Mouse (Mus musculus) kidney, adult 10 weeks (tissue): ENCODE results near the gene Magt1. TPM values are rescaled to one million over a fixed set of nuclear protein-coding genes. Genes with fewer than 3 reads are reported as not detected.

Experiments
- polyA plus RNA-seq: library from polyadenylated mRNA; stranded (reverse); fragments of 350-450 nt; fragmentation: Illumina TruSeq; extraction: RNeasy Lipid Tissue Mini Kit (QIAGEN cat#74804); gene quantifications from one replicate; pipeline ENCODE4 v1.2.3, GENCODE M21; 2014; ENCODE audit warnings: low read depth, low replicate concordance

Gene Magt1
- polyA plus RNA-seq: 169 TPM

DNA sequence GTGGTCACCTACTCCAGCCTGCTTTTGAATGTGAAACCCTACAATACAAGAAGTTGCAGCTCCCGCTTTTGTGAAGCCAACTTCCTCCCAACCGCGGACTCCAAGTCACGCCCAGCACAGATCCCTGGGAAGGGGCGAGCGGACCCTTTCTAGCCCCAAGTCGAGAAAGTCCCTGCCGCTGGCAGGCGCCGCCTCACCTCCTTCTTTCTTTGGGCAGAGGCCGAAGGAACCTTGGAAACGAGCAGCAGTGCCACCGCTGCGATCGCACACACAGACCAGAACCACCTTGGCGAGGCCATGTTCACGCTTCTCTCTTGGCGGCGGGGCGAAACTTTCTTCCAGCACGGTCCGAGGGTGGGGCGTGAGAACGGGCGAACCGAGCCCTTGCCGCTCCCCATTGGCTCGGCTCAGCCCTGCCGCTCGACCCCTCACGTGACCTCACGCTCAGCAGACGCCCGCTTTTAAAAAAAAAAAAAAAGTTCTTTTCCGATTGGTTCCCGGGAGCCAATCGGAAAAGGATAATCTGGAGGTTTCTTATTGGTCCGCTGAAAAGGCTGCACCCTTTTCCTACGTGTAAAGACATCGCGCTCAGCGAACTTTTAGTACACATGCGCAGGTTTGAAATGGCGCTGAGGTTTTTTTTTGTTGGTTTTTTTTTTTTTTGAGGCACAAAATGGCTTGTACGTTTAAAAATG, at the start of gene Magt1:
Magt1 (minus strand) TSS at position 442 of the 695 bp plus-strand sequence.

DNA sequence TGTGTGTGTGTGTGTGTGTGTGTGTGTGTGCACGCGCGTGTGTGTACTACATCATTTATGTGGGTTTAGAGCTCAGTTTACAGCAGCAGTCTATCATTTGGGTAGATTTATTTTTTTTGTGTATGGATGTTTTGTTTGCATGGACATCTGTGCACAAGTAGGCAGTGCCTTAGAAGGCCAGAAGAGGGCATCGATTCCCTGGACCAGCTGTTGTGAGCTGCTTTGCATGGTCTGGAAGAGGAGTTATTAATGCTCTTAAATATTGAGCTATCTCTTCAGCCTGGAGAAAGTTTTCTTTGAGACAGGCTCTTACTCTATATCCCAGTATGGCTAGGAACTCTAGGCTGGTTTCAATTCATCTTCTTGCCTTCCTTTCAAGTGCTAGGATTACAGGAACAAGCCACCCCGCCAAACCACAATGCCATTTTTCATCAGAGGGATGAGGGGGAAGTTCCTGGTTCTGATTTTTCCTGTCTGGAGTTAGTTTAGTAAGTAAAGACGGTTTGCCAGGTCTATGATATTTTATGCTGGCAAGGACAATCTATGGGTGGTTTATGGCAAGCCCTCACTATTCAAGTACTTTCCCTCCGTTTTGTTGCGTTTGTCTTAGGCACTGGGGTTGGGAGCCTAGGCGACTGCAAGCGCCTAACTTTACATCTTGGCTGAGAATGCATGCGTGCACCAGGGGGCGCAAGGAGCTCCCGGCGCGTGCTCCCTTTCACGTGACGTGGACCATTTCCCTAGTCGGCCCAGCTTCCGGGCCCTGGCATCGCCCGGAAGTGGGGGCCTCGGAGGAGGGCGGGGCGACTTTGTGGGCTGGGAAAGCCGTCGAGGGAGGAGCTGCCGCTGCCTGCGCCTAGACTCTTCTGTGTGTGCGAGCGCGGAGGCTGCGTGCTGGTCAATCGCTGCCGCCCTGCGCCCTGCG, 15.0 kb upstream of the Magt1 start, which contains the start of gene Atp7a:
Atp7a (plus strand) TSS at position 859 of the 925 bp plus-strand sequence.

DNA sequence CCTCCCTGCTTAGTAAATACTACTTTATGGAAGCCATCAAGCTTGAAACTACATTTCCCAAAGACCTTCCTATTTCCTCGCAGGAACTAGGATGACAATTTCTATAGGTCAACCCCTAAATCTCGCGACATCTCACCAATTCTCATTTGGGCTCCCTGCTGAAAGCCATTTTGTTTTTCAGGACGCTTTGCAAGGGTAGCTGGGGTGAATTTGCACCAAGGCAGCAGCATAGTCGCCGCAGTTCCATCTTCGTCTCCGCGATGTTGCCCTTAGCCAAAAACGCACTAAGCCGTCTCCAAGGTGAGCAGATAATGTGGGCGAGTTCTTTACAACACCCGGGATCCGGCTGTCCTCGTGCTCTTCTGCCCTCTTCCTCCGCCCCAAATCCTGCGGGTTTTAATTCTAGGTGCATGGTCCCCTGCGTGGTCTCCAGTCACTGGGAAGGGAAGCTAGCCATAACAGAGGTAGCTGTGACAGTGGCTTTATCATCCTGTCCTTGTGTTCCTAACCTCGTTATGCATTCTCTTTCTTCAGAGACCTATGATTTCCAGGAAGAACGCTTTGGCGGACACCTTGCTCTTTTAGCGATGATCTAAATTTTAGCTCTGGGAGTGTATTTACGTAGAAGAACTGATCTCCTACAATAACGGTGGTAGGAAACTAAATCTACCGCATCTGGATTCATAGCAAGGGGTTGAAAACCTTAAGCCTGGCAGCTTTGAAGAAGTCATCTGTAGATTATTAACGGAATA, 4.0 kb upstream of the Magt1 start, which contains the start of gene Cox7b:
Cox7b (plus strand) TSS at position 130 of the 752 bp plus-strand sequence.

DNA sequence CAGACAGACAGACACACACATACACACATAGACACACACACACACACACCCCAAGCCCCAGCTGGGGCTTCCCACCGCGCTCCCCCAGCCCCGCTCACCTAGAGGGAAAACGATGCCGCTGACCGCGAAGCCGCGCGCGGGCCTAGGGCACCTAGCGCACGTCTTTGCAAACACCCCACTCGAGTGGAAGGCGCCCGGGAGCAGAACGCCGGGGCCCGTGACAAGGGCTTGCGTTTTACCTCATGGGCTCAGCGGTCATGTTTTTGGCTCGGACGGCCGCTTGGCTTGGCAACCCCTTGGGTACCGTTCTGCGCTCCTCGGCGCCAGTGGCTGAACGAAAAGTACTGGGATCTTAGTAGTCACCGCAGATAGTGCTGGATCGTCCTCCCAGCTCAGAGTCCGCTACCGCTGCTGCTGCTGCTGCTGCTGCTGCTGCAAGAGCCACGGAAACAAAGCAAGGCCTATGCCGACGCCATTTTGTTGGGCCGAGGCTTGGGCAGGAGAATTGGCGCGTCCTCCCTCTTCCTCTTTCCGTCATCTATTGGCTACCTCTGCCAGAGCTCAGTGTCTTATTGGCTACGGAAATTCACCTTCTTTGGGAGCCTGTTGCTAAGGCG, 82.7 kb downstream of the Magt1 start, which contains the start of gene Atrx:
Atrx (minus strand) TSS at position 543 of the 617 bp plus-strand sequence.

Other genes starting within 250 kb of the Magt1 start
- not detected for gene Fgf16, start 247.6 kb downstream of the Magt1 start, polyA plus RNA-seq
- 113 TPM for gene Atrx, start 82.5 kb downstream of the Magt1 start, polyA plus RNA-seq
- gene Cox7b, start 3.8 kb upstream of the Magt1 start, polyA plus RNA-seq: 2,143 TPM
- 43.5 TPM for gene Atp7a, start 15.4 kb upstream of the Magt1 start, polyA plus RNA-seq
- gene Tlr13, start 131.3 kb upstream of the Magt1 start, polyA plus RNA-seq: 1.5 TPM
- gene Pgk1, start 175.2 kb upstream of the Magt1 start, polyA plus RNA-seq: 521 TPM
- 68.6 TPM for gene Taf9b, start 209.3 kb upstream of the Magt1 start, polyA plus RNA-seq
- not detected for gene Fnd3c2, start 243.5 kb upstream of the Magt1 start, polyA plus RNA-seq